Mouse (Mus musculus) liver, embryonic 14.5 days (tissue): Measurements from ENCODE around the gene Ccs.

Experiments used
- CTCF ChIP-seq: IDR thresholded peaks from 2 replicates; pipeline ENCODE4 v1.5.1; 2016; ENCODE audit warnings: antibody characterized with exemption, low read depth, control low read depth
- EP300 ChIP-seq: IDR thresholded peaks from 2 replicates; pipeline ENCODE4 v1.6.1; 2016; ENCODE audit warnings: antibody characterized with exemption, low read depth

DNA sequence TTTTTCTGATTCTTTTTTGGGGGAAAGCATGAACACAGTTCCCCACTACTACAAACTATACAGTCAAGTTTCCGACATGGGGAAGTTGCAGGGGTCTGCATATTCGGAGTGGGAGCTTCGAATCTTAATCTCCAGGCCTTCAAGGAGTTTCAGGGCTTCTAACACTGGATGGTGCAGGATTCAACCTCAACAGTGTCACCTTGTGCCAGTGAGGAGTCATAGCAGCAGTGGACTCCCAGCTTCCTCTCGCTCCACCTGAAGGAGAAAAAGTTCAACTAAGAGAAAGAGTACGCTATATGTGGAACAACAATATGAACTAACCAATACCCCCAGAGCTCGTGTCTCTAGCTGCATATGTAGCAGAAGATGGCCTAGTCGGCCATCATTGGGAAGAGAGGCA lies 8.4 kb upstream of the Ccs start:
- peak; percentile 72 for TF ChIP-seq CTCF
- TF ChIP-seq EP300, result no peak
